Mouse (Mus musculus) adrenal gland, postnatal 10 days (tissue): ENCODE measurements around the gene Cep295. TPM values are rescaled to one million over a fixed set of nuclear protein-coding genes. Genes with fewer than 3 reads are reported as not detected.

Experiments
- microRNA-seq: library from miRNA; unstranded; fragments of <30 nt; microRNA quantifications from one replicate; pipeline ENCODE4 v1.2.0, GENCODE M21; 2021
- total RNA-seq, 2 experiments: library from RNA; stranded (reverse); gene quantifications; 2 replicates each; pipeline ENCODE4 v1.2.3; 2021

Cep295 gene
- total RNA-seq, 2 experiments from 2014 or later = 12.4 to 18.6 TPM

Small RNA genes lying within 50 kb of the gene (microRNA-seq; reads per million reads assigned to microRNA genes)
- gene Gm49349 = not detected
- gene mmu-mir-7650 = not detected

Other genes with a start within 250 kb of the Cep295 start
- under 1 TPM; 0.15 TPM for gene Hephl1, start 245.7 kb downstream of the Cep295 start, total RNA-seq
- 1 to 10 TPM in 1 of 2 experiments, under 1 TPM in 1; 0.63 to 1.4 TPM for gene Vstm5, start 118.7 kb downstream of the Cep295 start, total RNA-seq
- 10 to 100 TPM; 32.9 to 33.2 TPM for gene Med17, start 77.9 kb downstream of the Cep295 start, total RNA-seq
- 100 to 1,000 TPM in 1 of 2 experiments, 10 to 100 TPM in 1; 97.2 to 112 TPM for gene Taf1d, start 51.6 kb downstream of the Cep295 start, total RNA-seq
- gene 4931406C07Rik, start 51.3 kb downstream of the Cep295 start, total RNA-seq = 100 to 1,000 TPM; 126 to 134 TPM
- 10 to 100 TPM; 35.0 to 39.0 TPM for gene Smco4, start 135.6 kb upstream of the Cep295 start, total RNA-seq